Mouse (Mus musculus) 3134 (cell line): ENCODE data around the gene Nmu.

Source experiments
- DNase-seq: peaks from one replicate; pipeline ENCODE4 v3.0.0-alpha.2; 2011; ENCODE audit warnings: low spot score; ENCODE audit not compliant: insufficient read length; ENCODE audit errors: extremely low read depth

Gene Nmu

GRCm38 (mm10) chr5:76321249-76322196, 42.1 kb downstream of the Nmu start:
- DNase-seq: no peak

- DNase-seq: no peak
Observed at GRCm38 (mm10) chr5:76308206-76308605, 55.4 kb downstream of the Nmu start.

GRCm38 (mm10) chr5:76306261-76306660, 57.3 kb downstream of the Nmu start:
- DNase-seq: no peak

GRCm38 (mm10) chr5:76305616-76306015, 58.0 kb downstream of the Nmu start:
- DNase-seq: peak; percentile 17

GRCm38 (mm10) chr5:76304452-76305341, 58.9 kb downstream of the Nmu start, which contains the start of gene Clock:
TSS of gene Clock (minus strand) at chr5:76304792.
- DNase-seq: peak; percentile 89

GRCm38 (mm10) chr5:76303745-76304451, 59.7 kb downstream of the Nmu start:
- peak; percentile 75 for DNase-seq

- DNase-seq: no peak
Observed at GRCm38 (mm10) chr5:76303379-76303744, 60.2 kb downstream of the Nmu start.

- DNase-seq: no peak
Observed at GRCm38 (mm10) chr5:76302009-76302408, 61.6 kb downstream of the Nmu start.

- DNase-seq: no peak
Observed at GRCm38 (mm10) chr5:76289234-76289691, 74.3 kb downstream of the Nmu start.

GRCm38 (mm10) chr5:76288256-76288655, 75.3 kb downstream of the Nmu start:
- DNase-seq: no peak

GRCm38 (mm10) chr5:76287062-76287461, 76.5 kb downstream of the Nmu start:
- DNase-seq: no peak

- no peak for DNase-seq
Observed at GRCm38 (mm10) chr5:76285699-76286098, 77.9 kb downstream of the Nmu start.

- DNase-seq: no peak
Observed at GRCm38 (mm10) chr5:76283890-76284289, 79.7 kb downstream of the Nmu start.
